ENCODE assay signal across 14 mouse cellular contexts in genomic region chr8:121174721-121175539, GRCm38 (mm10). TPM values are rescaled to one million over a fixed set of nuclear protein-coding genes. Genes with fewer than 3 reads are reported as not detected.
DNase-seq lines count a peak whose midpoint lies in the region; ATAC-seq and TF ChIP-seq lines count a peak whose summit lies in the region.
"Had no signal": no experiment of that assay in that cellular context is flagged by ENCODE, and none has a peak within 500 bp of the region (broad histone marks: within the 10 kb centered on the region; RNA-seq: fewer than 3 reads in every experiment).

No protein-coding gene starts in this region.

- H3K4me3 ChIP-seq in intestine, embryonic 14.5 days (ENCODE audit: low read depth, low read length), result no peak overlapping the region
- no peak overlapping the region for H3K4me3 ChIP-seq in intestine, postnatal 0 days (ENCODE audit: low read depth, low read length)
- no peak overlapping the region for H3K4me3 ChIP-seq in midbrain, embryonic 10.5 days
- no peak overlapping the region for H3K4me3 ChIP-seq in midbrain, embryonic 15.5 days
- 0 out of 2 replicates have a peak overlapping the region, but pooled peaks have one; percentile 8 for H3K4me3 ChIP-seq in stomach, embryonic 16.5 days (replicated peaks; ENCODE audit: low read length)
- H3K4me3 ChIP-seq: heart, embryonic 15.5 days had no signal

- TF ChIP-seq CTCF in intestine, postnatal 0 days (IDR thresholded peaks at IDR 0.05; ENCODE audit: low read depth), result no peak

- WGBS in intestine, embryonic 14.5 days, result 32% methylated on average over 29 of the region's 30 CpGs
- WGBS in intestine, postnatal 0 days, result 38% methylated on average over 29 of the region's 30 CpGs
- 74% methylated on average over 30 of the region's 30 CpGs for WGBS in midbrain, embryonic 10.5 days
- 65% methylated on average over 30 of the region's 30 CpGs for WGBS in midbrain, embryonic 15.5 days
- 26% methylated on average over 28 of the region's 30 CpGs for WGBS in stomach, embryonic 16.5 days

- H3K4me2 ChIP-seq in intestine, embryonic 14.5 days (ENCODE audit: low read length), result peak overlapping the region; percentile 6; the same call in 1 of the 2 replicates
- no peak overlapping the region for H3K4me2 ChIP-seq in intestine, postnatal 0 days (replicated peaks; ENCODE audit: low read depth)
- no peak overlapping the region for H3K4me2 ChIP-seq in midbrain, embryonic 15.5 days
- peak overlapping the region; percentile 29; the same call in 1 of the 2 replicates for H3K4me2 ChIP-seq in stomach, embryonic 16.5 days (ENCODE audit: low read depth, low read length)
- H3K4me2 ChIP-seq: heart, embryonic 15.5 days had no signal

- no peak overlapping the region for H3K9ac ChIP-seq in intestine, embryonic 14.5 days (ENCODE audit: low read length)
- H3K9ac ChIP-seq in intestine, postnatal 0 days (ENCODE audit: low read depth, low read length), result no peak overlapping the region
- H3K9ac ChIP-seq in midbrain, embryonic 15.5 days, result no peak overlapping the region
- H3K9ac ChIP-seq in stomach, embryonic 16.5 days (ENCODE audit: low read length), result peak overlapping the region; percentile 35
- H3K9ac ChIP-seq: heart, embryonic 15.5 days had no signal

- no peak overlapping the region for H3K27ac ChIP-seq in intestine, embryonic 14.5 days (ENCODE audit: low read depth)
- no peak overlapping the region for H3K27ac ChIP-seq in intestine, postnatal 0 days (ENCODE audit: low read depth, low read length)
- peak overlapping the region; percentile 13; the same call in 1 of the 2 replicates for H3K27ac ChIP-seq in midbrain, embryonic 10.5 days (replicated peaks)
- no peak overlapping the region for H3K27ac ChIP-seq in midbrain, embryonic 15.5 days
- no peak overlapping the region for H3K27ac ChIP-seq in stomach, embryonic 16.5 days (ENCODE audit: low read length)
- H3K27ac ChIP-seq: heart, embryonic 15.5 days had no signal

- no peaks in the 10 kb centered on the region for H3K9me3 ChIP-seq in intestine, embryonic 14.5 days (ENCODE audit: control insufficient read depth, low read length)
- H3K9me3 ChIP-seq in intestine, postnatal 0 days (ENCODE audit: control insufficient read depth), result no peaks in the 10 kb centered on the region
- H3K9me3 ChIP-seq in midbrain, embryonic 10.5 days (replicated peaks), result no peaks in the 10 kb centered on the region
- H3K9me3 ChIP-seq in midbrain, embryonic 15.5 days, result no peaks in the 10 kb centered on the region
- no peaks in the 10 kb centered on the region for H3K9me3 ChIP-seq in stomach, embryonic 16.5 days (replicated peaks; ENCODE audit: control insufficient read depth, low read length)
- H3K9me3 ChIP-seq: heart, embryonic 15.5 days had no signal

- no peaks in the 10 kb centered on the region for H3K36me3 ChIP-seq in intestine, embryonic 14.5 days (ENCODE audit: control insufficient read depth, insufficient read depth, low read length)
- no peaks in the 10 kb centered on the region for H3K36me3 ChIP-seq in intestine, postnatal 0 days (ENCODE audit: control insufficient read depth, insufficient read depth)
- H3K36me3 ChIP-seq in midbrain, embryonic 10.5 days, result no peaks in the 10 kb centered on the region
- no peaks in the 10 kb centered on the region for H3K36me3 ChIP-seq in midbrain, embryonic 15.5 days (replicated peaks)
- no peaks in the 10 kb centered on the region for H3K36me3 ChIP-seq in stomach, embryonic 16.5 days (ENCODE audit: control insufficient read depth, insufficient read depth, low read length)
- H3K36me3 ChIP-seq: heart, embryonic 15.5 days had no signal

- H3K27me3 ChIP-seq in intestine, embryonic 14.5 days (replicated peaks; ENCODE audit: control insufficient read depth, insufficient read depth, low read length), result no peaks in the 10 kb centered on the region
- H3K27me3 ChIP-seq in intestine, postnatal 0 days (replicated peaks; ENCODE audit: control insufficient read depth, insufficient read depth, low read length), result no peaks in the 10 kb centered on the region
- H3K27me3 ChIP-seq in midbrain, embryonic 10.5 days (ENCODE audit: low read depth, poor library complexity, severe bottlenecking), result no peaks in the 10 kb centered on the region; the same call in 1 of the 2 replicates
- H3K27me3 ChIP-seq in midbrain, embryonic 15.5 days (replicated peaks), result peaks cover 4% of the 10 kb centered on the region; the same call in 1 of the 2 replicates
- no peaks in the 10 kb centered on the region for H3K27me3 ChIP-seq in stomach, embryonic 16.5 days (ENCODE audit: control insufficient read depth, insufficient read depth, low read length)

- ATAC-seq in intestine, embryonic 14.5 days (replicated peaks; ENCODE audit: low FRiP score, low TSS enrichment, low read depth), result no peak
- no peak for ATAC-seq in intestine, postnatal 0 days
- ATAC-seq in midbrain, embryonic 15.5 days (replicated peaks), result no peak
- no peak for ATAC-seq in stomach, embryonic 16.5 days (ENCODE audit: insufficient read depth, low FRiP score)
- ATAC-seq: Patski had no signal

- DNase-seq in intestine, embryonic 14.5 days (ENCODE audit: low spot score), result peak; percentile 60
- DNase-seq in midbrain, embryonic 10.5 days (ENCODE audit: low spot score), result no peak
- peak; percentile 54 for DNase-seq in forelimb bud, embryonic 11.5 days (ENCODE audit: low read depth, low spot score)
- DNase-seq in adrenal gland, postnatal 25 days, result no peak
- DNase-seq in adrenal gland, postnatal 4 days (ENCODE audit: low spot score in 2 of 2), result no peak
- DNase-seq: adrenal gland, postnatal 14 days; cerebellum, adult 2 months; gastrocnemius, postnatal 10 days; spleen, adult 18-20 months had no signal

- peaks cover 13% of the 10 kb centered on the region for H3K4me1 ChIP-seq in intestine, embryonic 14.5 days (replicated peaks; ENCODE audit: control insufficient read depth, insufficient read depth, low read length)
- H3K4me1 ChIP-seq in intestine, postnatal 0 days (replicated peaks; ENCODE audit: control insufficient read depth, insufficient read depth, low read length), result no peaks in the 10 kb centered on the region
- H3K4me1 ChIP-seq in midbrain, embryonic 10.5 days, result peaks cover 34% of the 10 kb centered on the region
- H3K4me1 ChIP-seq in midbrain, embryonic 15.5 days, result no peaks in the 10 kb centered on the region
- H3K4me1 ChIP-seq in stomach, embryonic 16.5 days (ENCODE audit: control insufficient read depth, insufficient read depth, low read length), result peaks cover 23% of the 10 kb centered on the region; the same call in 1 of the 2 replicates

RNA-seq across cellular contexts. Expression of gene Foxl1, which starts 47.2 kb away (rescaled TPM):
- polyA plus RNA-seq in intestine, embryonic 14.5 days (2014; fragmentation: Nextera tagmentation; extraction: Ambion mirVana), result 6.5 and 7.7 TPM in 2 replicates
- polyA plus RNA-seq in intestine, postnatal 0 days (2015; fragmentation: Nextera tagmentation; extraction: Ambion mirVana), result 2.6 and 2.8 TPM in 2 replicates
- polyA plus RNA-seq in midbrain, embryonic 10.5 days (2016; fragmentation: Nextera tagmentation; extraction: Ambion mirVana), result 1.1 TPM in 2 replicates
- polyA plus RNA-seq in midbrain, embryonic 15.5 days (2015; fragmentation: Nextera tagmentation; extraction: Ambion mirVana), result 0.12 and 0.18 TPM in 2 replicates
- 3.4 and 4.0 TPM in 2 replicates for polyA plus RNA-seq in stomach, embryonic 16.5 days (2015; fragmentation: Nextera tagmentation; extraction: Ambion mirVana)
- 0.27 and 0.33 TPM in 2 replicates for total RNA-seq in adrenal gland, postnatal 25 days (2021)
- 1 to 10 TPM; 1.2 to 1.8 TPM for total RNA-seq in adrenal gland, postnatal 4 days (2021)
- polyA plus RNA-seq: cerebellum, adult 2 months had no signal

RNA-seq across cellular contexts. Expression of gene Foxc2, which starts 59.0 kb away (rescaled TPM):
- 0.43 and 0.48 TPM in 2 replicates for polyA plus RNA-seq in intestine, embryonic 14.5 days (2014; fragmentation: Nextera tagmentation; extraction: Ambion mirVana)
- 0.48 and 0.60 TPM in 2 replicates for polyA plus RNA-seq in intestine, postnatal 0 days (2015; fragmentation: Nextera tagmentation; extraction: Ambion mirVana)
- 5.1 and 6.1 TPM in 2 replicates for polyA plus RNA-seq in midbrain, embryonic 10.5 days (2016; fragmentation: Nextera tagmentation; extraction: Ambion mirVana)
- 4.2 and 5.2 TPM in 2 replicates for polyA plus RNA-seq in midbrain, embryonic 15.5 days (2015; fragmentation: Nextera tagmentation; extraction: Ambion mirVana)
- 0.12 and 0.14 TPM in 2 replicates for polyA plus RNA-seq in stomach, embryonic 16.5 days (2015; fragmentation: Nextera tagmentation; extraction: Ambion mirVana)
- total RNA-seq in adrenal gland, postnatal 25 days (2021), result 2.7 and 3.6 TPM in 2 replicates
- total RNA-seq in adrenal gland, postnatal 4 days (2021), result 10 to 100 TPM in 1 of 2 experiments, 1 to 10 TPM in 1; 9.8 to 15.2 TPM

Comparison
In these comparisons a context has a peak if more than half of its experiments do, and no peak if none do; other contexts are left out.
1. H3K4me2 ChIP-seq: peak in intestine, embryonic 14.5 days (single experiment) and stomach, embryonic 16.5 days (single experiment); none in intestine, postnatal 0 days (single experiment) and midbrain, embryonic 15.5 days (single experiment).
2. DNase-seq: peak in intestine, embryonic 14.5 days (single experiment) and forelimb bud, embryonic 11.5 days (single experiment); none in midbrain, embryonic 10.5 days (single experiment), adrenal gland, postnatal 25 days (single experiment) and adrenal gland, postnatal 4 days (0 of 2).